Mouse (Mus musculus): ENCODE measurements around the gene Tacc3.

- TF ChIP-seq CTCF (IDR thresholded peaks at IDR 0.05): no peak
- no peak for TF ChIP-seq POLR2A (IDR thresholded peaks at IDR 0.05; ENCODE audit: insufficient read depth, low read depth, low read length)
- no peak for TF ChIP-seq EP300 (IDR thresholded peaks at IDR 0.05; ENCODE audit: insufficient read depth, low read depth, low read length)
These were observed 2.6 kb upstream of the Tacc3 start for GRCm38 (mm10) chr5:33655251-33655840.

All from heart, adult 2 months (tissue).